Mouse (Mus musculus) MEL (cell line): ENCODE measurements around the gene Otos. TPM values are rescaled to one million over a fixed set of nuclear protein-coding genes. Genes with fewer than 3 reads are reported as not detected.

Source experiments
- DNase-seq: peaks from one replicate; pipeline ENCODE4 v3.0.0; 2011; ENCODE audit warnings: low read depth, low spot score
- H3K27ac ChIP-seq: 2 replicates; pipeline ENCODE4 v1.5.1; 2012; ENCODE audit warnings: low read depth, mild to moderate bottlenecking, control low read depth, low read length, moderate library complexity; ENCODE audit not compliant: control insufficient read depth
- H3K27me3 ChIP-seq, 2 experiments: fragments of 150-350 bp in 1 of 2; sonication (generic) in 1 of 2; 2 replicates each; pipeline ENCODE4 v1.6.1; 2012; ENCODE audit warnings: low read length in 2 of 2, mild to moderate bottlenecking in 2 of 2, improper control_type of control experiment in 1 of 2, moderate library complexity in 1 of 2; ENCODE audit not compliant: insufficient read depth in 2 of 2, control insufficient read depth in 1 of 2
- H3K36me3 ChIP-seq, 2 experiments: 2 replicates each; pipeline ENCODE4 v1.6.1; 2012 to 2014; ENCODE audit warnings: low read length in 2 of 2, improper control_type of control experiment in 1 of 2, inconsistent platforms in 1 of 2, mild to moderate bottlenecking in 1 of 2; ENCODE audit not compliant: insufficient read depth in 2 of 2, control insufficient read depth in 1 of 2
- H3K4me1 ChIP-seq, 2 experiments: fragments of 150-350 bp in 1 of 2; sonication (generic) in 1 of 2; 2 replicates each; pipeline ENCODE4 v1.6.1; 2012; ENCODE audit warnings: low read length in 2 of 2, improper control_type of control experiment in 1 of 2, mild to moderate bottlenecking in 1 of 2; ENCODE audit not compliant: insufficient read depth in 2 of 2, control insufficient read depth in 1 of 2
- H3K4me3 ChIP-seq, 2 experiments: fragments of 150-350 bp in 1 of 2; sonication (generic) in 1 of 2; 2 replicates each; pipeline ENCODE4 v1.5.1; 2012; ENCODE audit warnings: low read depth in 2 of 2, low read length in 2 of 2, mild to moderate bottlenecking in 2 of 2, moderate library complexity in 2 of 2, control low read depth in 1 of 2, improper control_type of control experiment in 1 of 2; ENCODE audit not compliant: control insufficient read depth in 1 of 2, insufficient read depth in 1 of 2
- H3K79me2 ChIP-seq: 2 replicates; pipeline ENCODE4 v1.6.1; 2012; ENCODE audit warnings: mild to moderate bottlenecking, low read length, moderate library complexity; ENCODE audit not compliant: control insufficient read depth, poor library complexity, insufficient read depth
- H3K9ac ChIP-seq: 2 replicates; pipeline ENCODE4 v1.6.1; 2012; ENCODE audit warnings: low read depth, mild to moderate bottlenecking, control low read depth, low read length, moderate library complexity; ENCODE audit not compliant: control insufficient read depth, poor library complexity, severe bottlenecking
- H3K9me3 ChIP-seq: fragments of 150-350 bp; sonication (generic); replicated peaks from 2 replicates; pipeline ENCODE4 v1.6.1; 2012; ENCODE audit warnings: mild to moderate bottlenecking, low read length, improper control_type of control experiment, moderate library complexity; ENCODE audit not compliant: insufficient read depth
- CHD1 ChIP-seq: IDR thresholded peaks from 2 replicates; pipeline ENCODE4 v1.6.1; 2012; ENCODE audit warnings: low read depth, mild to moderate bottlenecking, inconsistent platforms, low read length, improper control_type of control experiment
- CTCF ChIP-seq, 3 experiments: IDR thresholded peaks in 2 of 3; conservative IDR thresholded peaks in 1 of 3; 2 replicates each; pipeline ENCODE4 v1.5.1; 2011 to 2012; ENCODE audit warnings: low read length in 3 of 3, low read depth in 2 of 3, mild to moderate bottlenecking in 2 of 3, improper control_type of control experiment in 1 of 3, inconsistent platforms in 1 of 3, mixed read lengths in 1 of 3, moderate library complexity in 1 of 3; ENCODE audit not compliant: control insufficient read depth in 1 of 3, insufficient read depth in 1 of 3, poor library complexity in 1 of 3, severe bottlenecking in 1 of 3
- E2F4 ChIP-seq: IDR thresholded peaks from 2 replicates; pipeline ENCODE4 v1.6.1; 2011; ENCODE audit warnings: low read depth, low read length, improper control_type of control experiment, borderline replicate concordance
- GABPA ChIP-seq: IDR thresholded peaks from 2 replicates; pipeline ENCODE4 v1.6.1; 2012; ENCODE audit warnings: low read depth, mild to moderate bottlenecking, inconsistent platforms, low read length, improper control_type of control experiment, moderate library complexity
- GATA1 ChIP-seq: IDR thresholded peaks from 2 replicates; pipeline ENCODE4 v1.6.1; 2011; ENCODE audit warnings: low read depth, low read length, improper control_type of control experiment
- HCFC1 ChIP-seq: IDR thresholded peaks from 2 replicates; pipeline ENCODE4 v1.6.1; 2012; ENCODE audit warnings: low read depth, mild to moderate bottlenecking, inconsistent platforms, low read length, improper control_type of control experiment, moderate library complexity
- JUND ChIP-seq: IDR thresholded peaks from 2 replicates; pipeline ENCODE4 v1.6.1; 2011; ENCODE audit warnings: low read depth, mild to moderate bottlenecking, improper control_type of control experiment, low read length
- MAZ ChIP-seq: IDR thresholded peaks from 2 replicates; pipeline ENCODE4 v1.6.1; 2012; ENCODE audit warnings: low read depth, mild to moderate bottlenecking, inconsistent platforms, low read length, improper control_type of control experiment
- MXI1 ChIP-seq: IDR thresholded peaks from 2 replicates; pipeline ENCODE4 v1.6.1; 2011; ENCODE audit warnings: mild to moderate bottlenecking, low read depth, low read length, improper control_type of control experiment
- MYB ChIP-seq: IDR thresholded peaks from 2 replicates; pipeline ENCODE4 v1.6.1; 2011; ENCODE audit warnings: mild to moderate bottlenecking, low read depth, low read length, improper control_type of control experiment
- NRF1 ChIP-seq: IDR thresholded peaks from 2 replicates; pipeline ENCODE4 v1.6.1; 2014; ENCODE audit warnings: low read depth, mild to moderate bottlenecking, inconsistent platforms, low read length, improper control_type of control experiment, moderate library complexity; ENCODE audit not compliant: poor library complexity, insufficient read depth, severe bottlenecking
- POLR2AphosphoS2 ChIP-seq: IDR thresholded peaks from 2 replicates; pipeline ENCODE4 v1.6.1; 2011; ENCODE audit warnings: low read length, improper control_type of control experiment
- RAD21 ChIP-seq: IDR thresholded peaks from 2 replicates; pipeline ENCODE4 v1.6.1; 2011; ENCODE audit warnings: mild to moderate bottlenecking, low read depth, low read length, improper control_type of control experiment
- SIN3A ChIP-seq: IDR thresholded peaks from 2 replicates; pipeline ENCODE4 v1.6.1; 2012; ENCODE audit warnings: low read length, improper control_type of control experiment, inconsistent platforms
- SMC3 ChIP-seq: IDR thresholded peaks from 2 replicates; pipeline ENCODE4 v1.6.1; 2011; ENCODE audit warnings: low read depth, low read length, improper control_type of control experiment
- TCF12 ChIP-seq: IDR thresholded peaks from 2 replicates; pipeline ENCODE4 v1.6.1; 2014; ENCODE audit warnings: low read depth, mild to moderate bottlenecking, inconsistent platforms, low read length, improper control_type of control experiment, moderate library complexity
- USF1 ChIP-seq: IDR thresholded peaks from 2 replicates; pipeline ENCODE4 v1.6.1; 2014; ENCODE audit warnings: low read depth, mild to moderate bottlenecking, inconsistent platforms, low read length, improper control_type of control experiment, moderate library complexity
- ZKSCAN1 ChIP-seq: IDR thresholded peaks from 2 replicates; pipeline ENCODE4 v1.6.1; 2012; ENCODE audit warnings: low read depth, mild to moderate bottlenecking, inconsistent platforms, low read length, improper control_type of control experiment, moderate library complexity
- ZMIZ1 ChIP-seq: IDR thresholded peaks from 2 replicates; pipeline ENCODE4 v1.6.1; 2012; ENCODE audit warnings: low read depth, mild to moderate bottlenecking, inconsistent platforms, low read length, improper control_type of control experiment, moderate library complexity
- ZNF384 ChIP-seq: IDR thresholded peaks from 2 replicates; pipeline ENCODE4 v1.6.1; 2012; ENCODE audit warnings: low read depth, mild to moderate bottlenecking, inconsistent platforms, low read length, improper control_type of control experiment
- polyA plus RNA-seq, 2 experiments: library from polyadenylated mRNA; stranded (reverse) in 1 of 2; unstranded in 1 of 2; fragments of >175 nt in 1 of 2; fragments of >200 nt in 1 of 2; gene quantifications; 2 replicates each; pipeline versions ENCODE4 v1.2.1 to v1.2.4; 2012; ENCODE audit warnings: low replicate concordance in 2 of 2, low read depth in 1 of 2; ENCODE audit not compliant: insufficient read length in 2 of 2, insufficient read depth in 1 of 2, missing spikeins in 1 of 2
- total RNA-seq: library from RNA; depleted of rRNA; stranded (reverse); fragments of 300-350 nt; gene quantifications from 2 replicates; pipeline ENCODE4 v1.2.3, GENCODE M21; 2012

Otos gene
- total and polyA plus RNA-seq, 3 experiments: 1.2 to 6.3 TPM; not detected in 1

DNA sequence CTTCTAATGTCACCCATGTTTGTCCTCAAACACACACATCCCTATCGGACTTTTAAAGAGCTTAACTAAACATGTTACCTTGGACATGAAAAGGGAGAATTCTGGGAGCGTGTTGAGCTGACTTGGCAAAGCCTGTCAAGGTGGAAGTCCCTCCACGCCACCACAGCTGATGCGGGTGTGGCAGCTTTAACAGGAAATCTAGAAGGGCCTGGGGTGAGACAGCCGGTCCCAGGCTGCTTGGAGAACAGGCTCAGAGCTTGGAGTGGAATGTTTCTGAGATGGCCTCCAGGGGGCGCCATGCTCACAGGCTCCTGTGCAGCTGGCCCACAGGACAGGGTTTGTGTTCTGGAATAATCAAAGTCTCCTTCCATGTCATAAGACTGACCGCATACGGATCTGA, at the start of gene Otos (continued):
- TF ChIP-seq ZKSCAN1 (no peak), USF1 (no peak)

GRCm38 (mm10) chr1:92696848-92697247, 48.2 kb upstream of the Otos start:
- Histone ChIP-seq H3K4me3 (no peak overlapping the region), H3K27me3 (0 out of 4 replicates have a peak, but pooled peaks cover 0 to 2% of the 10 kb centered on the region in 2 experiments), H3K4me1 (peaks cover 1 to 13% of the 10 kb centered on the region in 2 experiments; a peak in 2 of 4 replicates), H3K36me3 (no peaks in the 10 kb centered on the region), H3K9ac (no peak overlapping the region), H3K9me3 (no peaks in the 10 kb centered on the region), H3K79me2 (no peaks in the 10 kb centered on the region), H3K27ac (no peak overlapping the region)
- DNase-seq: peak; percentile 45
- TF ChIP-seq E2F4 (no peak), SMC3 (peak; percentile 40), HCFC1 (peak; percentile 36; the same call in 1 of the 2 replicates), RAD21 (peak; percentile 47), CTCF (IDR thresholded peaks at IDR 0.05 in 2 of 3, conservative IDR thresholded peaks at IDR 0.05 in 1 of 3; ENCODE audit: control insufficient read depth in 1 of 3, insufficient read depth in 1 of 3, low read depth in 2 of 3, low read length in 3 of 3, poor library complexity in 1 of 3, severe bottlenecking in 1 of 3) (peak; percentile 50 to 73 (median 72))

DNA sequence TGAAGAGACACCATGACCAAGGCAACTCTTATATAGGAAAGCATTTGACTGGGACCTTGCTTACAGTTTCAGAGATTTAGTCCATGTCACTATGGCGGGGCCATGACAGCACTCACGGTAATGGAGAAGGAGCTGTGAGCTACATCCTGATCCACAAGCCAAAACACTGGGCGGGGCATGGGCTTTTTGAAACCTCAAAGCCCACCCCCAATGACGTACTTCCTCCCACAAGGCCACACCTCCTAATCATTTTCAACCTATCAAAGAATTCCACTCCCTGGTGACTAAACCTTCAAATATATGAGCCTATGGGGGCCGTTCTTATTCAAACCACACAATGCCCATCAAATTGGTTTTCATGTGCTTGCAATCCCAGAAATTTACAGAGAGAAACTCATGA, 47.1 kb upstream of the Otos start:
- Histone ChIP-seq H3K36me3 (no peaks in the 10 kb centered on the region), H3K27me3 (0 out of 4 replicates have a peak, but pooled peaks cover 0 to 2% of the 10 kb centered on the region in 2 experiments), H3K4me3 (no peak overlapping the region), H3K27ac (no peak overlapping the region), H3K4me1 (peaks cover 1 to 13% of the 10 kb centered on the region in 2 experiments; a peak in 2 of 4 replicates), H3K9me3 (no peaks in the 10 kb centered on the region), H3K9ac (no peak overlapping the region), H3K79me2 (no peaks in the 10 kb centered on the region)
- TF ChIP-seq HCFC1 (no peak), TCF12 (no peak), CHD1 (no peak), ZKSCAN1 (no peak), GATA1 (no peak), MXI1 (no peak), E2F4 (no peak), POLR2AphosphoS2 (no peak), SMC3 (no peak), USF1 (no peak), JUND (no peak), NRF1 (no peak), MYB (no peak), GABPA (no peak), SIN3A (no peak), MAZ (no peak), ZMIZ1 (no peak), ZNF384 (no peak), CTCF (IDR thresholded peaks at IDR 0.05 in 2 of 3, conservative IDR thresholded peaks at IDR 0.05 in 1 of 3; ENCODE audit: control insufficient read depth in 1 of 3, insufficient read depth in 1 of 3, low read depth in 2 of 3, low read length in 3 of 3, poor library complexity in 1 of 3, severe bottlenecking in 1 of 3) (no peak)
- DNase-seq: peak; percentile 20
